Mouse (Mus musculus) midbrain, embryonic 15.5 days (tissue): ENCODE results near the gene C1qtnf1. TPM values are rescaled to one million over a fixed set of nuclear protein-coding genes. Genes with fewer than 3 reads are reported as not detected.

ENCODE experiments used
- ATAC-seq: fragments of 200-750 bp; cut with Nextera tagmentation; replicated peaks from 2 replicates; pipeline ENCODE4 v1.8.0; 2017; ENCODE audit warnings: moderate TSS enrichment
- H3K27ac ChIP-seq: fragments of 300-500 bp; sonication (generic); 2 replicates; pipeline ENCODE4 v1.5.1; 2015; ENCODE audit warnings: mild to moderate bottlenecking, inconsistent platforms
- H3K27me3 ChIP-seq: fragments of 300-500 bp; sonication (generic); replicated peaks from 2 replicates; pipeline ENCODE4 v1.6.1; 2015; ENCODE audit warnings: inconsistent platforms
- H3K36me3 ChIP-seq: fragments of 300-500 bp; sonication (generic); replicated peaks from 2 replicates; pipeline ENCODE4 v1.6.1; 2015; ENCODE audit warnings: inconsistent platforms
- H3K4me1 ChIP-seq: fragments of 300-500 bp; sonication (generic); 2 replicates; pipeline ENCODE4 v1.6.1; 2015; ENCODE audit warnings: inconsistent platforms
- H3K4me2 ChIP-seq: fragments of 300-500 bp; sonication (generic); 2 replicates; pipeline ENCODE4 v1.6.1; 2015; ENCODE audit warnings: inconsistent platforms, mild to moderate bottlenecking, moderate library complexity
- H3K4me3 ChIP-seq: fragments of 300-500 bp; sonication (generic); 2 replicates; pipeline ENCODE4 v1.5.1; 2015; ENCODE audit warnings: mild to moderate bottlenecking, inconsistent platforms
- H3K9ac ChIP-seq: fragments of 300-500 bp; sonication (generic); 2 replicates; pipeline ENCODE4 v1.6.1; 2015; ENCODE audit warnings: mild to moderate bottlenecking, inconsistent platforms
- H3K9me3 ChIP-seq: fragments of 300-500 bp; sonication (generic); 2 replicates; pipeline ENCODE4 v1.6.1; 2016; ENCODE audit warnings: inconsistent platforms
- WGBS: fragments of 180-500 bp; shearing (Covaris S2); methylation state at CpG from one replicate; pipeline ENCODE4 v1.1.7; 2015; ENCODE audit warnings: mixed read lengths; 5-methylcytosine and 5-hydroxymethylcytosine counted together
- polyA plus RNA-seq: library from polyadenylated mRNA; unstranded; fragments of >200 nt; fragmentation: Nextera tagmentation; extraction: Ambion mirVana; gene quantifications from 2 replicates; pipeline ENCODE4 v1.2.1, GENCODE M21; 2015

C1qtnf1 gene
- polyA plus RNA-seq, 1 experiment from 2014 or later, result 4.2 TPM

DNA sequence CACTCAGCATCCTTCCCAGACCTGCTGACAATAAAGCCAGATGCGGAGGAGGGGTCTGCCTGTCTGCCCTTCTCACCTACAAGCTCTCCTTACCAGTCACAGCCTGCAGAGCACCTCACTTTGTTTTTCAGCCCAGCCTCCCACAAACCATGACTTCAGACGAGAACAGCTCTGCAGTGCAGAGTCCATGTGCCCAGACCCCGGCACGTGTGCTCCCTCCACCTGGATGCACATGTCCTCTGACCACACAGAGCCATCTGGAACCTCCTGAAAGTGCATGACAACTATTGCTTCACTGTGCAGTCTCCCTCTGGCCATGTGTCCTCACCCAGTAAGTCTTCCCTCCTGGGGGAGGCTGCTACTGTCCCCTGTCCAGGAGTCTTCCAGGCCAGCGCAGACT lies 13.7 kb upstream of the C1qtnf1 start:
- H3K36me3 ChIP-seq, result no peaks in the 10 kb centered on the region; the same call in 1 of the 2 replicates
- peaks cover 29% of the 10 kb centered on the region for H3K4me1 ChIP-seq
- no peak overlapping the region for H3K27ac ChIP-seq
- H3K4me2 ChIP-seq, result no peak overlapping the region
- no peak overlapping the region for H3K9ac ChIP-seq
- no peak overlapping the region for H3K4me3 ChIP-seq
- H3K27me3 ChIP-seq, result no peaks in the 10 kb centered on the region
- 88% methylated on average over 5 of the region's 5 CpGs for WGBS
- ATAC-seq, result no peak
- no peaks in the 10 kb centered on the region for H3K9me3 ChIP-seq

DNA sequence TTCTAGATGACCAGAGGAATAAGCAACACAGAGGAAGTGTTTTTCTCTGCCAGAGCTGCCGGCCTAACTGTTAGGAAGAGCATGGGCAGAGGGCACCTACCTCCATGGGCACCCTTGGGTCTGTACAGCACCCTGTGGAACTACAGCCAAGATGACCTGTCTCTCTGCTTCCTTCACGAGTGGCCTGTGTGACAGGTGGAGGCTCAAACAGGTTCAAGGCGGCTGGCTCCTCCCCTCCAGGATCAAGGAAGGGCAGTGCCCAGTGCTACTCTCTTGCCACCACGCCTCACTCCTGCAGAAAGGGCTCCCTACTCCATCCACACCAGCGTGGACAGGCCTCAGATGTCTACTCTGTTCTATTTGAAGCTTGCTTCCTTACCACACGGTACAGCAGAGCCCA lies 12.4 kb upstream of the C1qtnf1 start:
- no peak for ATAC-seq
- no peaks in the 10 kb centered on the region; the same call in 1 of the 2 replicates for H3K36me3 ChIP-seq
- H3K27me3 ChIP-seq, result no peaks in the 10 kb centered on the region
- no peaks in the 10 kb centered on the region for H3K9me3 ChIP-seq
- H3K4me2 ChIP-seq, result no peak overlapping the region
- no peak overlapping the region for H3K27ac ChIP-seq
- no peak overlapping the region for H3K4me3 ChIP-seq
- 91% methylated on average over 6 of the region's 6 CpGs for WGBS
- H3K4me1 ChIP-seq, result peaks cover 34% of the 10 kb centered on the region
- no peak overlapping the region for H3K9ac ChIP-seq

DNA sequence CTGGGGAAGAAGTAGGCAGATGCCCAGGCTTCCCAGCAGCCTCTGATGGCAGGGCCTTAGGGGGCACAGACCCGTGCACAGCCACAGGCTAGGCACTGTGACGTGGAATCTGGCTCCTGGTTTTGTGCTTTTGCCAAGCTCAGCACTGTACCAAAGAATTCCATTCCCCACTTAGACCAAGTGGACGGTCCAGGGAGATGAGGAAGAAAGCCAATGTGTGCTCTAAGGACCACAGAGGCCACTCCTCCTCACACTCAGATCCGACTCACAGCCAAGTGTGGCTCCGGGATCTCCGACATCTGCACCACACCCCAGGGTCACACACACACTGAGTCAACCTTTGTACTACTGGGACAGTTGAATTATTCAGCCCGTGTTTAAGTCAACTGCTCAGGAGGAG lies 12.0 kb upstream of the C1qtnf1 start:
- H3K36me3 ChIP-seq, result no peaks in the 10 kb centered on the region
- 79% methylated on average over 7 of the region's 7 CpGs for WGBS
- H3K27ac ChIP-seq, result no peak overlapping the region
- peaks cover 34% of the 10 kb centered on the region for H3K4me1 ChIP-seq
- ATAC-seq, result no peak
- no peak overlapping the region for H3K4me3 ChIP-seq
- H3K9ac ChIP-seq, result no peak overlapping the region
- H3K27me3 ChIP-seq, result no peaks in the 10 kb centered on the region
- H3K4me2 ChIP-seq, result no peak overlapping the region
- no peaks in the 10 kb centered on the region for H3K9me3 ChIP-seq

DNA sequence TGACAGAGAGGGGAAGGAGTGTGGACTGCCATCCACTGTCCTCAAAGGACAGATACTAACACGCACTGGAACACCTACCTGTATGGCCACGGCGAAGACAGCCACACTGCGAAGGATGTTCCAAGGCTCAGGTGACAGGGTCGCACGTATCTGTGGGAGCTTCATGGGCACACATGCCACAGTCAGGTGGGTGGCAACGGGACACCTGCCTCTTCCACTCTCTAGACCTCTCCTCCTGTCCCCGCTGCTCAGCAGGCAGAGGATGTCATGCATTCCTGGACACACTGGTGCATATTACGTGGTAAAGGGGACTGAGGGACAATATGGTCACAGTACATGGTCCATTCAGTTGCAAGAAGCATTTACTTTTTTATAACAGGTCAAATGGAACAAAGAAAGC lies 10.5 kb upstream of the C1qtnf1 start:
- Histone ChIP-seq H3K4me2 (peak overlapping the region; percentile 78), H3K9ac (peak overlapping the region; percentile 94; the same call in 1 of the 2 replicates), H3K4me3 (peak overlapping the region; percentile 79; the same call in 1 of the 2 replicates), H3K27ac (no peak overlapping the region), H3K9me3 (no peaks in the 10 kb centered on the region), H3K36me3 (no peaks in the 10 kb centered on the region), H3K4me1 (peaks cover 34% of the 10 kb centered on the region), H3K27me3 (no peaks in the 10 kb centered on the region; the same call in 1 of the 2 replicates)
- WGBS, result 93% methylated on average over 9 of the region's 9 CpGs
- ATAC-seq, result no peak

DNA sequence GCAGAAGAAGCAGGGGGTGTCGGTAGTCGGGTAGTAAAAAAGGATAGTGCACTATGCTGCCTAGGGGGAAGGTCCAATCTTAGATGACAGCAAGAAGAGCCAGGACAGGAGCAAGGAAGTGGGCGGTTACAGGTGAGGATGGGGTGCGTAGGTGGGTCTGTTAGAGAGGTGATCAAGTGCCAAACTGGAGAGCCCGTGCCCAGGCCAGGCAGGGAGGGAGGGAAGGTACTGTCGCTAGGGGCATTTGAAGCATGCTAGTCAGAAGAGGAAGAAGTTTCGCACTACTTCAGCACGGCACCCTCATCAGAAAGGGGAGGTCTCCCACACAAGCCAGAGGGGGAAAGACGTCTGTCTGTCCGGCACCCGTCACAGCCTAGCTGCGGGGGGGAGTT lies 9.6 kb upstream of the C1qtnf1 start:
- H3K4me1 ChIP-seq, result peaks cover 36% of the 10 kb centered on the region
- 6% methylated on average over 12 of the region's 12 CpGs for WGBS
- no peaks in the 10 kb centered on the region for H3K9me3 ChIP-seq
- H3K27me3 ChIP-seq, result no peaks in the 10 kb centered on the region; the same call in 1 of the 2 replicates
- peak overlapping the region; percentile 70 for H3K27ac ChIP-seq
- H3K9ac ChIP-seq, result peak overlapping the region; percentile 94
- no peak; the same call in none of the 2 replicates for ATAC-seq
- no peaks in the 10 kb centered on the region for H3K36me3 ChIP-seq
- H3K4me3 ChIP-seq, result peak overlapping the region; percentile 79
- peak overlapping the region; percentile 78 for H3K4me2 ChIP-seq

DNA sequence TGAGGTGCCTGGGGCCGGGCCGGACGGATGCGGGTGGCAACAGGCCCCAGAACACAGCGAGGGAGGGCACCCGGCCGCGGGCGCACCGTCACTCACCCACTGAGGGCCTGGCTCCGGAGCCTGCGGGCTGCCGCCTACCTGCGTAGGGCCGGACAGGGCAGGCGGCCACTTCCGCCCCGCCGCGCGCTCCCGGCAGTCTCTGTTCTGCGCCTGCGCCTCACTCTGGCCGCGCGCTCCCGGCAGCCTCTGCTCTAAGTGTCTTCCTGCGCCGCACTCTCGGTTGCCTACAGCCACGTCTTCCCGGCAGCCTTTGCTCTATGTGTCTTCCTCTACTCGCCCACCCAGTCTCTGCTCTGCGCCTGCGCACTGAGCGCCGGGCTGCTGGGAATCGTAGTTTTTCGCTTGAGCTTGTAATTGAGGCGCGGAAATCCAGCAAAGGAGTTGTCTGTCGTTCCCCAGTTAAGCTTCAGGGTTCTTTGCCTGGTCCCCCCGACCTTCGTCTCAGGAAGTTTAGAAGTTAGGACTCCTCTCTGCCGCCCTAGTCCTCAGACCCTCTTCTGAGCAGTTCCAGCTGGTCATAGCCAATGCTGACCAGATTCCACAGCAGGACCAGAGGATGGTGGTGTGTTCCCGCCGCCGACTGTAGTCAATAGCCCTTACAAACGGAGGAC lies 9.0 kb upstream of the C1qtnf1 start, which contains the start of gene Cant1:
Gene Cant1, minus strand, starts transcription at position 253 of the 671 bp plus-strand sequence.
- peak within 1 kb of the TSS; percentile 70 for H3K27ac ChIP-seq
- no peaks in the 10 kb centered on the region; the same call in 1 of the 2 replicates for H3K27me3 ChIP-seq
- H3K36me3 ChIP-seq, result no peaks in the 10 kb centered on the region
- peak within 1 kb of the TSS; percentile 79 for H3K4me3 ChIP-seq
- no peaks in the 10 kb centered on the region for H3K9me3 ChIP-seq
- H3K4me1 ChIP-seq, result peaks cover 41% of the 10 kb centered on the region
- H3K4me2 ChIP-seq, result peak within 1 kb of the TSS; percentile 81
- H3K9ac ChIP-seq, result peak within 1 kb of the TSS; percentile 94
- ATAC-seq, result peak; percentile 94
- 1% methylated on average over 38 of the region's 50 CpGs for WGBS

DNA sequence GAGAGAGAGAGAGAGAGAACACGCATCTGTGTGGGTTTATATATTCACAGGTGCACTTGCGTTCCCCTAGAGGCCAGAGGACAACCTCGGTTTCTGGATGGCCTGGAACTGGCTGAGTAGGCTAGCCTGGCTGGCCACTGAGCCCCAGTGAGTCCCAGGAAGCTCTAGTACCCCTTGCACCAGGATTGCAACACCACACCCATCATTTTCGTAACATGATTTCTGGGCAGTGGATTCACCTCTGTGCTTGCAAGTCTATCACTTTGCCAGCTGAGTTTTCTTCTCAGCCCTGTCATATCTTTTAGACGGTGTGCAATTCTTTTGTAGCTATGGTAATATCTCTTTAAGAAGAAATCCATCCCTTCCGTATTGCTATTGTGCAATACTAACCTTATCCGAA lies 7.7 kb upstream of the C1qtnf1 start:
- Histone ChIP-seq H3K4me2 (no peak overlapping the region), H3K4me1 (peaks cover 46% of the 10 kb centered on the region), H3K27me3 (no peaks in the 10 kb centered on the region; the same call in 1 of the 2 replicates), H3K36me3 (no peaks in the 10 kb centered on the region), H3K9me3 (no peaks in the 10 kb centered on the region), H3K9ac (no peak overlapping the region), H3K27ac (no peak overlapping the region), H3K4me3 (no peak overlapping the region)
- no peak for ATAC-seq
- 79% methylated on average over 7 of the region's 7 CpGs for WGBS

DNA sequence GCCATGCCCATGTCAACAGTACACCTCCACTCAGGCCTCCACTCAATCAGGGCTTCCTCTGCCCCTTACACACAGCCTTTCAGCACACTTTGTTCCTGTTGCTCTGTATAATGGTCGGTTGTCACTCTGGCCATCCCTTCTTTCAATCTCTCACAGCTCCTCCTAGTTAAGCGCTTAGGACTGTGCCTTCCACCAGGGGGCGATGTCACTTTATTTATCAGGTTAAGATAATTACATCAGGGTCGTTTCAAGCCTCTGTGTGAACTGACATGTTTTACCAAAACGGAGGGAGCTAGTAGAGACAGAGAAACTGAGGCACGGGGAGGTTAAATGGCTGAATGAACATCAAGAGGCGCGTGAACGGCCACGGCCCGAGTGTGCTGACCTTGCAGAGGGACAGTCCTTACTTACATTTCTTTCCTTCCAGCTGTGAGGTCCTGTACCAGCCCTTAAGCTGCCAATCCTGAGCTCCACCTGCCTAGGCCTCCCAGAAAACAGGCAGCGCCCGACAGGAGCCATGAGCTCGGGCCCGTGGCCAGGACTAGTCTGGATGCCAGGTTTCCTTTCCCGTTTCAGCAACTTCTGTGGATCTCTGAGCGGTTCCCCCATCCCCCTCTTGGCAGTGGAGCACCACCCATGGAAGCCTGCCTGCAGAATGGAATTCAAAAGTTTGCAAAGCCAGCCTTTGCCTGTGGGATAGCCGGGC lies 4.6 kb upstream of the C1qtnf1 start:
- peaks cover 30% of the 10 kb centered on the region for H3K4me1 ChIP-seq
- ATAC-seq, result 0 out of 2 replicates have a peak, but pooled peaks have one; percentile 3
- H3K4me3 ChIP-seq, result no peak overlapping the region

DNA sequence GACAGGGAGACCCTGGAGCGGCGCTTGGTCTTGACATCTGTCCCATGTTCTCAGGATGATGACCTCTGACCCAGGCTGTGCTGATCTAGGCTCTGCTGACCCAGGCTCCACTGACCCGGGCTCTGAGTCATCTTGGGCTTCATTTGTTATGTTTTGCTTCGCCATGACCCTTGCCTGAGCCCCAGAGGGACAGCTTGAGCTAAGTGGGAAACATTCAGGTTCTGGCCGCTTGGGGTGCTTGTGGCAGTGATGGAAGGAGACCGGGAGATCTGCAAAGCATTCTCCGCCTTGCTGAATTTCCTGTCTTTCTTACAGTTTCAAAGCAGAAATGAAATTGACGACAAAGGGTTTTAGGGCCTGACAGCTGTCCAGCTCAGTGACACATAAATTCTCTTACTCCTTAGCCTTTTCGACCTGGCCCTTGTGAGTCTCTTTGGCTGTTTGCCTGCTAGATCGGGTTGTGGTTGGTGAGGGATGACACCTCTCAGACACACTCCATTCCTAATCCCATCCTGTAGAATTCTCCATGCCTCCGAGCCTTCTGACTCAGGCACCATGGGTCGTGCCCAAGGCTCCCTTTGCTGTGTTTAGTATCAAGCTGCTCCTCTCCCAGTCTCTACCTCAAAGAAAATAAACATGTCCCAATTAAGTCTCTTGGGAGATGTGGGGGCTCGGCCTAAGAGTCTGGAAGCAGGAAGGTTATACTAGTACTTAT lies 3.2 kb upstream of the C1qtnf1 start:
- 72% methylated on average over 13 of the region's 13 CpGs for WGBS
- ATAC-seq, result no peak

More for the DNA sequence above, 4.6 kb upstream of the C1qtnf1 start:
- no peaks in the 10 kb centered on the region for H3K36me3 ChIP-seq
- peak overlapping the region; percentile 60 for H3K27ac ChIP-seq
- no peaks in the 10 kb centered on the region; the same call in 1 of the 2 replicates for H3K27me3 ChIP-seq
- H3K9ac ChIP-seq, result 0 out of 2 replicates have a peak overlapping the region, but pooled peaks have one; percentile 22
- 5% methylated on average over 18 of the region's 18 CpGs for WGBS
- H3K4me2 ChIP-seq, result peak overlapping the region; percentile 37
- H3K9me3 ChIP-seq, result no peaks in the 10 kb centered on the region

DNA sequence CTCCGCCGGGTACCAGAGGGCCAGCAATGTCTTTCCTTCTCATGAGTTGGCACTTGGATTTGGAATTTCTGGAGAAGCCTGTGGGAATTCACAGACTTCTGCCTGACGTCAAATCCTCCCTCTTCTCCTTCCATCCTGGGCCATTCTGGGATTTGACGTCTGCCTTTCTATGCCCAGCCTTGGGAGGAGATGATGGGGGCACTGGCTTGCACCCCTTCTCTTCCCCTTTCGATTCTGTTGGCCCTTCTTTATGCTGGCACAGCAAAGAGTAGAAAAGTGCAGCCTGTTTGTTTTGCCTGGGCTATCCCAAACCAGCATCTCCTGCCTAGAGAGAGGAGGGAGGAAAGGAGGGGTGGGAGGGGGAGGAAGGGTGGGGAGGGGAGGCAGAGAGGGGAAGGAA lies 1.2 kb upstream of the C1qtnf1 start:
- Histone ChIP-seq H3K4me1 (peaks cover 35% of the 10 kb centered on the region), H3K36me3 (no peaks in the 10 kb centered on the region), H3K4me2 (no peak overlapping the region), H3K27ac (no peak overlapping the region), H3K9ac (no peak overlapping the region), H3K9me3 (no peaks in the 10 kb centered on the region), H3K27me3 (no peaks in the 10 kb centered on the region; the same call in 1 of the 2 replicates), H3K4me3 (no peak overlapping the region)
- ATAC-seq, result no peak
- WGBS, result 79% methylated on average over 5 of the region's 5 CpGs

More for the DNA sequence above, 3.2 kb upstream of the C1qtnf1 start:
- H3K9me3 ChIP-seq, result no peaks in the 10 kb centered on the region
- H3K9ac ChIP-seq, result no peak overlapping the region
- H3K36me3 ChIP-seq, result no peaks in the 10 kb centered on the region
- no peak overlapping the region for H3K27ac ChIP-seq
- no peak overlapping the region for H3K4me3 ChIP-seq
- H3K27me3 ChIP-seq, result no peaks in the 10 kb centered on the region; the same call in 1 of the 2 replicates
- H3K4me1 ChIP-seq, result peaks cover 31% of the 10 kb centered on the region
- no peak overlapping the region for H3K4me2 ChIP-seq

DNA sequence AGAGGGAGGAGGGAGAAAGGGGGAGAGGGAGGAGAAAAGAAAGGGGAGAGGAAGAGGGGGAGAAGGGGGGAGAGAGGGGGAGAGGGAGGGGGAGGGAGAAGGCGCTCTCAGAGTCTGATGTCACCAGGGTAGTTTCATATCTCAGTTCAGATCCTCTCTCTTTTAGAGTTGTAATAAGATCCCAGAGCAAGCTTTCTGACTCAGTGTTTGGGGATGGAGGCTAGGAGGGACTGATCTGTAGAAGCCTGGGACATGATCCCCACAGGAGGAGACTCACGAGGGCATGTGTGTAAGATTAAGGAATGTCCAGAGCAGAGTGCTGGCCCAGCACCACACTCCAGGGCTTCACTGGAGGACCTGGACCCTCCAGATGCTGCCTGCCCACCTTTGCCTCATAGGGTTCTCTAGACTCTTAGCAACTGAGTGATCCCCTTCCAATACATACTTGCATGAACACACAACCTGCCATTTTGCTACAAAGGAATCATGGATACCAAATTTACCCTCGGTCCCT lies 680 bp upstream of the C1qtnf1 start:
- Histone ChIP-seq H3K9me3 (no peaks in the 10 kb centered on the region), H3K4me2 (no peak overlapping the region), H3K36me3 (no peaks in the 10 kb centered on the region), H3K27me3 (no peaks in the 10 kb centered on the region; the same call in 1 of the 2 replicates), H3K9ac (no peak overlapping the region), H3K4me3 (no peak overlapping the region), H3K27ac (no peak overlapping the region), H3K4me1 (peaks cover 35% of the 10 kb centered on the region)
- ATAC-seq, result no peak
- WGBS, result 39% methylated on average over 3 of the region's 3 CpGs
